ENCODE assay signal across 24 mouse cellular contexts in the genomic region with DNA sequence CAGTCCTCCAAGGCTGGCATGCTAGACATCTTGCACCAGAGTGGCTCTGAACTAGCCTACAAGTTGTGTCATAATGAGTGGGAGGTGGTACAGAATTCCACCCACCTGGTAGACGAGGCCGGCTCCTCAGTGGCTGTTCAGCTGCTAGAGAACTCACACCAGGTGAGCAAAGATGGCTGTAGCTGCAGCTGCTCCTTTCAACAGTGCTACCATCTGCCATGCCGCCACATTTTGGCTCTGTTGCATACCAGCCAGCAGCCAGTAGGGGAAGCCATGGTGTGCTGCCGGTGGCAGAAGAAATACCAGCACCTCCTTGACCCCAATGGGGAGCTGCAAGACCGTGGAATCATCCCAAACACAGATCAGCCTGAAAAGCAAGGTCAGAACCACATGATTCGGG. TPM values are rescaled to one million over a fixed set of nuclear protein-coding genes. Genes with fewer than 3 reads are reported as not detected.
A peak's percentile ranks its signal among the peaks of the same experiment; 100 is the strongest.
DNase-seq lines count a peak whose midpoint lies in the region; ATAC-seq and TF ChIP-seq lines count a peak whose summit lies in the region.
"Had no signal": no experiment of that assay in that cellular context is flagged by ENCODE, and none has a peak within 500 bp of the region (broad histone marks: within the 10 kb centered on the region; RNA-seq: fewer than 3 reads in every experiment).

No protein-coding gene starts in this region.

- no peaks in the 10 kb centered on the region; the same call in 1 of the 2 replicates for H3K36me3 ChIP-seq in testis, adult 2 months (ENCODE audit: control insufficient read depth, insufficient read depth, low read length)

- H3K27ac ChIP-seq in testis, adult 2 months (ENCODE audit: control insufficient read depth, insufficient read depth, low read depth, low read length): peak overlapping the region; percentile 46
- H3K27ac ChIP-seq: embryonic facial prominence, embryonic 15.5 days; forebrain, embryonic 10.5 days; heart, embryonic 15.5 days; hindbrain, embryonic 13.5 days had no signal

- no peaks in the 10 kb centered on the region for H3K27me3 ChIP-seq in testis, adult 2 months (ENCODE audit: control insufficient read depth, insufficient read depth, low read length)
- H3K27me3 ChIP-seq: embryonic facial prominence, embryonic 15.5 days; heart, embryonic 15.5 days; hindbrain, embryonic 13.5 days had no signal

- no peak for TF ChIP-seq CTCF in testis, adult 2 months (IDR thresholded peaks at IDR 0.05; ENCODE audit: control insufficient read depth, insufficient read depth, insufficient replicate concordance, low read depth, low read length)

- peak; percentile 21; the same call in 1 of the 2 replicates for TF ChIP-seq POLR2A in testis, adult 2 months (IDR thresholded peaks at IDR 0.05; ENCODE audit: control insufficient read depth, low read depth, low read length)

- no peaks in the 10 kb centered on the region; the same call in 1 of the 2 replicates for H3K4me1 ChIP-seq in testis, adult 2 months (ENCODE audit: control insufficient read depth, insufficient read depth, low read length)

- ATAC-seq in frontal cortex, adult (ENCODE audit: low TSS enrichment): 0 out of 2 replicates have a peak, but pooled peaks have one; percentile 14
- ATAC-seq: forebrain, embryonic 14.5 days; intestine, embryonic 16.5 days had no signal

- peak overlapping the region; percentile 98 for H3K4me3 ChIP-seq in testis, adult 2 months (ENCODE audit: control insufficient read depth, low read depth, low read length)
- H3K4me3 ChIP-seq: embryonic facial prominence, embryonic 15.5 days; erythroblast, embryonic 14.5 days; forebrain, embryonic 10.5 days; heart, embryonic 15.5 days; hindbrain, embryonic 13.5 days had no signal

- peak; percentile 16 for DNase-seq in cerebellum, adult 8-10 months
- no peak for DNase-seq in cerebellum, adult 11 months
- no peak for DNase-seq in frontal cortex, postnatal 14 days (ENCODE audit: low spot score in 2 of 2)
- no peak for DNase-seq in testis, postnatal 10 days (ENCODE audit: low spot score)
- DNase-seq in cerebellum, postnatal 25 days: peak; percentile 52 to 57
- DNase-seq in kidney, adult 11 months: no peak
- DNase-seq: adrenal gland, postnatal 10 days; embryo, embryonic 11 days; gastrocnemius, postnatal 10 days; heart, adult 18-20 months; heart, postnatal 14 days; kidney, adult 8-10 months had no signal

RNA-seq across cellular contexts. Expression of a gene that starts 1.4 kb away (rescaled TPM):
- polyA plus RNA-seq in testis, adult 2 months (2012; rRNA removed): 25.3 and 26.0 TPM in 2 replicates

RNA-seq across cellular contexts. Expression of a gene that starts 7.3 kb away (rescaled TPM):
- 154 and 173 TPM in 2 replicates for polyA plus RNA-seq in testis, adult 2 months (2012; rRNA removed)
- polyA plus RNA-seq: C2C12; embryonic facial prominence, embryonic 15.5 days; erythroblast, embryonic 14.5 days; forebrain, embryonic 14.5 days; G1E; heart, embryonic 11.5 days; heart, embryonic 15.5 days; hindbrain, embryonic 13.5 days; intestine, embryonic 16.5 days had no signal

RNA-seq across cellular contexts. Expression of a gene that starts 11.6 kb away (rescaled TPM):
- 22.7 and 25.9 TPM in 2 replicates for polyA plus RNA-seq in testis, adult 2 months (2012; rRNA removed)

RNA-seq across cellular contexts. Expression of a gene that starts 12.2 kb away (rescaled TPM):
- polyA plus RNA-seq in testis, adult 2 months (2012; rRNA removed): 1.2 and 1.3 TPM in 2 replicates

RNA-seq across cellular contexts. Expression of a gene that starts 16.2 kb away (rescaled TPM):
- 18.0 and 19.5 TPM in 2 replicates for polyA plus RNA-seq in testis, adult 2 months (2012; rRNA removed)

Comparison
In these comparisons a context has a peak if more than half of its experiments do, and no peak if none do; other contexts are left out.
1. DNase-seq: peak in cerebellum, adult 8-10 months (single experiment) and cerebellum, postnatal 25 days (2 of 2); none in cerebellum, adult 11 months (single experiment), frontal cortex, postnatal 14 days (0 of 2), testis, postnatal 10 days (single experiment) and kidney, adult 11 months (single experiment).